Mouse (Mus musculus) kidney, adult 9 months (tissue): ENCODE data around the gene Invs.

Experiments
- DNase-seq: peaks from one replicate; pipeline ENCODE4 v3.0.0; 2022

The Invs gene

DNA sequence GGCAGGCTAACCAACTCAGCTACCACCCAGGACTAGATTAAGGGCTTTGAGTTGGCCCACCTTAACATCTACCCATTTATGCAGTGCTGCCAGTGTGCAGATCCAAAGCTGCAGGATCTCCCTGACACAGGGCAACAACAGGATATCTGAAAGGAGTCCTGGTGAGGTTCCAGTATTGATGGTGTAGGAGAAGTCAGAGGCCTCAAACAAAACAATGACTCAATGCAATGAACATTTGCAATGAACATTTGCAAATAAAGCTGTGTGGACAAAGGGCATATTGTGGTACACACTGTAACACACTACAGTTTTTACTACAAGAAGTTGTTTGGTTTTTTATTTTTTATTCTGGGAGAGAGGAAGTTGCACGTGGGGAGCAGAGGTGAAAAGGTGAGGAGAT is 181.5 kb downstream of the Invs start:
- DNase-seq, result no peak

DNA sequence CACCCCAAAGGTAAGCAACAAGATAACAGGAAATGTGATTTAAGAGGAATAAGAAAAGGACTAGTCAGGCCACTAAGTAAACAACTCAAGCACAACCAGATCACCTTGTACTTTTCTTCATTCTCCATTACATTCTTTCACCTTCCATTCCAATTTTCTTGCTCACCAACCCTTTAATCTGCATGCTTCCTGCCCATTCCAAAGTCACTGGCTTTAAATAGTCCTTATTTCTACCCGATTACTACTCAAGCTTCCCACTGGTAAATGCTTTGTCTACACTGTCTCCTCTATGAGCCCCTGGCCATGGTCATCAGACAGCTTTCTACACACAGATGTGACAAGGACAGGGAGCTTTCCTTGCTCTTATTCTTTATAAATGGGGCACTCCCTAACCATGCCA is 191.4 kb downstream of the Invs start:
- no peak for DNase-seq

DNA sequence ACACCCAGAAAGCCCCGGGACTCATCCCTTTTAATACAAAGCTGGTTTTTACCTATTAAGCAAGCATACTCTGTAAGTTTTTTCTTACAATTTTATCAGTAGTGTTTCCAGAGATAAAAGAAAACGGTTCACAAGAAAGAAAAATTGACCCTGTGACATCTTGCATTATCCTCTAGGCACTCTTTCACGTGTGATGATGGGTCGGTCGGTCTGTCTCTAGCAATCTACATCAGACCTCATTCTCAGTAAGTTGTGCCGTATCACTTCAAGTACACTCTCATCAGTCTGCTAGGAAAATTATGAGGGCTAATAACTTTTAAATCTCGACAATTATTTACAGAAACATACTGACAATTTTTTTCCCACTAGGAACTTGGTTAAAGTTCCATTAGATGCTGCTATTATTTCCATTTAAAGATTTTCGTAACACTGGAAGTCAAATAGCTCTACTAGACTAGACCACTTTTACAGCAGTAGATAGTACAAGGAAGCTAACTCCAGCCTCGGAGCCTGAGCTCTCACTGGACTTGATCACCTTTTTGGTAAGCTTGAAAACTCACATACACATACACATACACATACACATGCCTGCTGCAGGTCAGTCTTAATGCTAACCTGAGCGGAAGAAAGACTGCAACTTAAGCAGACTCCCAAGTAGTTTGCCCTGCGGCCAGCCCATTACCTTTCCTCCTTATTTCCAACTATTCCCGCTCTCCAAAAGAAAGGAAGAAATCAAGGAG is 192.7 kb downstream of the Invs start:
- DNase-seq, result peak; percentile 4

DNA sequence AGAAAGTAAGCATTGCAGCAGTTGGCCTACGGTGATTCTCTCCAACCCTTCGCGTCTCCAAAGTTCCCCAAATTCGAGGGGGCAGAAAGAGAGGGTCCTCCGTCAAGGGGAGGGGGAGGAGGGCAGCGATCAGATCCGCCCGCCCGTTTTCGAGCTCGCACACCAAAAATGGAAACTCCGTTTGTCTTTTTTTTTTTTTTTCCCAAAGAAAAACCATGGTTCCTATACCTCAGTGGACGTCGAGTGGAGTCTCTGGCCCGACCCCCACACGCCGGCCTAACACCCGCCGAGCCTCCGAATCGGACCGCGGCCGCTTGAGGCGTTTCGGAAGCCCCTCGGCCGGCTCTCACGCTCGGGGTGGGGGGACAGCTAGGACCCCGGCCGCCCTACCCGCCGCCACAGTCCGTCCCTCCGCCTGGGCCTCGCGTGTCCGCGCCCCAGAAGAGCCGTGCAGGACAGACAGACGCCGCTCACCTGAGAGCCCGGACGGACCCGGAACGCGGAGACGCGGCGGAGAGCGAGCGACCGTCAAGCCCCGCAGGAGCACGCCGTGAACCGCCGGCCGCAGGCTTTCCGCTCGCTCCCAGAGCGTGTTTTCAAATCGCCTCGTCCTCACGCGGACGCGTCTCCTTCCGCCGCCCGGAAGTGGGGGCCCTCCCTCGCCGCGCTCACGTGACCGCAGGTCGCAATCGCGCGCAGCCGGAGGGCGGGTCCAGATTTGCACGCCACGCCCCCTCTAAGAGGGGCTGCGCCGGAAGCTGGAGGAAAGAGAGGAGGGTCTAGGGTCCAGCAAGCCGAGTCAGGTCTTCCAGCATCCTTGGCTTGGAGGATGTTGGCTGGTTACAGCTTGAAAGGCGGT is 193.5 kb downstream of the Invs start, which contains the start of gene Tex10:
Tex10 (minus strand) TSS at position 668 of the 859 bp plus-strand sequence.
- DNase-seq, result peak; percentile 86

DNA sequence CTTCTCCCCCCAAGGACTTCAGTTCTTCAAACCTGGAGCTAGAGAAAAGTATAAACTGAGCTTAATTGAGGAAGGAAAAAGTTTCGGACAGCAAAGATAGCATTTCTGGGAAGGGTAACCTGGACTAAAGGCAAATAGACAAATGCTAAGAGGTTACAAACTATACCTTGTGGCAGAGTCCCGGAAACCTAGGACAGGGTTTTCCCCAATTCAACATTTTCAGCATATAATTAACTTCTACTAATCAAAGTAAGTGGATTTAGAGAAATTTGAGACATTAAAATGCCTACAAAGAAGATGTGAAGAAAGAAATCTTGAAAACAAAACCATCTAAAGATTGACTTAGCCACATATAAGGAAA is 194.1 kb downstream of the Invs start:
- DNase-seq, result no peak

DNA sequence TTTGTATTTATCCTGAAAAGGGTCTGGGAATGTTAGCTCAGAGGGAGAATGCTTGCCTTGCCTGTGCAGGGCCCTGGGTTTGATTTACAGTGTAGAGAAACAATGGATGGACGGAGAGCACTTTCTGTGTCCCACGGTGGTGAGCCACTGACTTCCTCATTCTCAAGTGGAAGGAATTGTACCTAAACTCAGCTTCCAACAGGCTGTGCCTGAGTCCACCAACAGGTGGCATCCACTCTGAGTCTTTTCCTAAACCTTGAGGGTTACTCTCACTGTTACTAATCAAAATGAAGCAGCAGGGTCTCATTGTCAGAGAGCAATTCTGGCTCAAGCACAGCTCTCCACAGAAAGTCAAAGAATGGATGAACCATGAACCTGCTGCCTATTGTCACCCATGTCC is 201.7 kb downstream of the Invs start:
- DNase-seq, result peak; percentile 24
